Mouse (Mus musculus) midbrain, embryonic 15.5 days (tissue): ENCODE data around the gene Dennd1b. TPM values are rescaled to one million over a fixed set of nuclear protein-coding genes. Genes with fewer than 3 reads are reported as not detected.

Experiments used
- ATAC-seq: fragments of 200-750 bp; cut with Nextera tagmentation; replicated peaks from 2 replicates; pipeline ENCODE4 v1.8.0; 2017; ENCODE audit warnings: moderate TSS enrichment
- H3K27ac ChIP-seq: fragments of 300-500 bp; sonication (generic); 2 replicates; pipeline ENCODE4 v1.5.1; 2015; ENCODE audit warnings: mild to moderate bottlenecking, inconsistent platforms
- H3K27me3 ChIP-seq: fragments of 300-500 bp; sonication (generic); replicated peaks from 2 replicates; pipeline ENCODE4 v1.6.1; 2015; ENCODE audit warnings: inconsistent platforms
- H3K36me3 ChIP-seq: fragments of 300-500 bp; sonication (generic); replicated peaks from 2 replicates; pipeline ENCODE4 v1.6.1; 2015; ENCODE audit warnings: inconsistent platforms
- H3K4me1 ChIP-seq: fragments of 300-500 bp; sonication (generic); 2 replicates; pipeline ENCODE4 v1.6.1; 2015; ENCODE audit warnings: inconsistent platforms
- H3K4me2 ChIP-seq: fragments of 300-500 bp; sonication (generic); 2 replicates; pipeline ENCODE4 v1.6.1; 2015; ENCODE audit warnings: inconsistent platforms, mild to moderate bottlenecking, moderate library complexity
- H3K4me3 ChIP-seq: fragments of 300-500 bp; sonication (generic); 2 replicates; pipeline ENCODE4 v1.5.1; 2015; ENCODE audit warnings: mild to moderate bottlenecking, inconsistent platforms
- H3K9ac ChIP-seq: fragments of 300-500 bp; sonication (generic); 2 replicates; pipeline ENCODE4 v1.6.1; 2015; ENCODE audit warnings: mild to moderate bottlenecking, inconsistent platforms
- H3K9me3 ChIP-seq: fragments of 300-500 bp; sonication (generic); 2 replicates; pipeline ENCODE4 v1.6.1; 2016; ENCODE audit warnings: inconsistent platforms
- WGBS: fragments of 180-500 bp; shearing (Covaris S2); methylation state at CpG from one replicate; pipeline ENCODE4 v1.1.7; 2015; ENCODE audit warnings: mixed read lengths; 5-methylcytosine and 5-hydroxymethylcytosine counted together
- polyA plus RNA-seq: library from polyadenylated mRNA; unstranded; fragments of >200 nt; fragmentation: Nextera tagmentation; extraction: Ambion mirVana; gene quantifications from 2 replicates; pipeline ENCODE4 v1.2.1, GENCODE M21; 2015

The Dennd1b gene
- polyA plus RNA-seq, 1 experiment from 2014 or later = 12.7 TPM

GRCm38 (mm10) chr1:139224309-139224949 lies 261.2 kb downstream of the Dennd1b start:
- ATAC-seq = no peak

More at GRCm38 (mm10) chr1:139224309-139224949, 261.2 kb downstream of the Dennd1b start:
- no peaks in the 10 kb centered on the region for H3K4me1 ChIP-seq
- 90% methylated on average over 6 of the region's 6 CpGs for WGBS
- no peak overlapping the region for H3K9ac ChIP-seq
- no peak overlapping the region for H3K4me2 ChIP-seq
- H3K27ac ChIP-seq = no peak overlapping the region
- H3K9me3 ChIP-seq = no peaks in the 10 kb centered on the region
- H3K36me3 ChIP-seq = no peaks in the 10 kb centered on the region
- no peaks in the 10 kb centered on the region for H3K27me3 ChIP-seq
- H3K4me3 ChIP-seq = no peak overlapping the region

Other genes with a start within 250 kb of the Dennd1b start
- gene Lhx9, start 114.9 kb upstream of the Dennd1b start, polyA plus RNA-seq = 124 and 139 TPM in 2 replicates
- gene 2310009B15Rik, start 106.6 kb upstream of the Dennd1b start, polyA plus RNA-seq = 33.6 and 37.6 TPM in 2 replicates